Mouse (Mus musculus) cortical plate, adult 2 months (tissue): ENCODE measurements around the gene Cdkl5.

Experiments used
- CTCF ChIP-seq: fragments of 200-500 bp; IDR thresholded peaks from 2 replicates; pipeline ENCODE4 v1.5.1; 2011; ENCODE audit warnings: mild to moderate bottlenecking, control low read depth, low read length; ENCODE audit not compliant: insufficient read depth; ENCODE audit errors: extremely low read depth
- POLR2A ChIP-seq: fragments of 200-500 bp; IDR thresholded peaks from 2 replicates; pipeline ENCODE4 v1.6.1; 2011; ENCODE audit warnings: mild to moderate bottlenecking, low read length, control low read depth; ENCODE audit not compliant: insufficient read depth; ENCODE audit errors: extremely low read depth

- TF ChIP-seq CTCF, result no peak
- TF ChIP-seq POLR2A, result no peak
Measured at GRCm38 (mm10) chrX:160971991-160972545, 22.4 kb downstream of the Cdkl5 start.
